Mouse (Mus musculus): ENCODE measurements around the gene Mmaa.

DNA sequence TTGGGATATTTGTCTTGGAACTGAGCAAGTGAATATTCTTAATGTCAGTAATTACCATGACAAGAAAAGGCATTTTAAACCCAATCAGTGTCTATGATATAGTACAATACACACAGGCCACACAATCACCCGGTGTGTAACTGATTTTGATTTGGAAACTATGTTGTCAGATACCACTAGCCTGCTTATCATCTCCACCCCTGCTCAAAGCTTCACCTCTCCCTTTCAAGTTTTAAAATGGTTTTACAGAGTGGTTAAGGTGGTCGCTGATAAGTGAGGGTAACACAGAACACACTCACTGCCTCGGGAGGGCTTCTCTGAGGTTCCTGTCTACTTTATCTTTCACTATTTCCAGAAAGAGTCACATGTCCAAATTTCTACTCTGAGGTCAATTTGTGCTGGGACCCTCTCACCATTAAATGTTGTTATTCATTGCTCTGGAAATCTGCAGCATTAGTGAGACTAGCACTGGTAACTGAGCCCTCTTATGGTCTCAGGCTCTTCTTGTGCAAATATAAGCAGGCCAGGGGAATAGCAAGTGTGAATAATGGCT, 1.9 kb downstream of the Mmaa start:
- TF ChIP-seq CTCF (IDR thresholded peaks at IDR 0.05; ENCODE audit: extremely low read depth, insufficient read depth, low read length) (no peak), POLR2A (IDR thresholded peaks at IDR 0.05; ENCODE audit: extremely low read depth, insufficient read depth, low read length) (no peak)

All from cortical plate, adult 2 months (tissue).